Mouse (Mus musculus): ENCODE data around the gene Dmrtc2.
A peak's percentile ranks its signal among the peaks of the same experiment; 100 is the strongest.
"Not testable (repeated sequence)": the region's sequence is repeated elsewhere in the genome, so short reads cannot be mapped to it uniquely, and the experiment has no call there.

The Dmrtc2 gene

GRCm38 (mm10) chr7:24869532-24870165 is at the start of gene Dmrtc2, which contains the start of gene Lypd4:
Dmrtc2 (plus strand) TSS chr7:24870057.
Lypd4 (minus strand) TSS chr7:24869941.
- no peak for DNase-seq (ENCODE audit: low spot score in 2 of 2)

- DNase-seq (ENCODE audit: low spot score in 2 of 2) = no peak
Measured at GRCm38 (mm10) chr7:24824452-24824851, 45.4 kb upstream of the Dmrtc2 start.

- DNase-seq (ENCODE audit: low spot score in 2 of 2) = no peak
Measured at GRCm38 (mm10) chr7:24827181-24827580, 42.7 kb upstream of the Dmrtc2 start.

GRCm38 (mm10) chr7:24838732-24839409 is 31.0 kb upstream of the Dmrtc2 start:
- not testable (repeated sequence) for DNase-seq (ENCODE audit: low spot score in 2 of 2)

GRCm38 (mm10) chr7:24839410-24839808 is 30.4 kb upstream of the Dmrtc2 start:
- DNase-seq (ENCODE audit: low spot score in 2 of 2) = no peak

- no peak for DNase-seq (ENCODE audit: low spot score in 2 of 2)
Measured at GRCm38 (mm10) chr7:24840331-24840730, 29.5 kb upstream of the Dmrtc2 start.

GRCm38 (mm10) chr7:24841009-24841408 is 28.8 kb upstream of the Dmrtc2 start:
- DNase-seq (ENCODE audit: low spot score in 2 of 2) = no peak

GRCm38 (mm10) chr7:24844144-24844543 is 25.7 kb upstream of the Dmrtc2 start:
- no peak for DNase-seq (ENCODE audit: low spot score in 2 of 2)

- DNase-seq (ENCODE audit: low spot score in 2 of 2) = no peak
Measured at GRCm38 (mm10) chr7:24845181-24845580, 24.7 kb upstream of the Dmrtc2 start.

- peak; percentile 22 to 32 for DNase-seq (ENCODE audit: low spot score in 2 of 2)
Measured at GRCm38 (mm10) chr7:24845713-24846112, 24.1 kb upstream of the Dmrtc2 start.

GRCm38 (mm10) chr7:24846576-24846975 is 23.3 kb upstream of the Dmrtc2 start:
- not testable (repeated sequence) for DNase-seq (ENCODE audit: low spot score in 2 of 2)

GRCm38 (mm10) chr7:24850162-24850561 is 19.7 kb upstream of the Dmrtc2 start:
- DNase-seq (ENCODE audit: low spot score in 2 of 2) = peak; percentile 35 to 47

- no peak for DNase-seq (ENCODE audit: low spot score in 2 of 2)
Measured at GRCm38 (mm10) chr7:24850899-24851303, 19.0 kb upstream of the Dmrtc2 start.

- no peak for DNase-seq (ENCODE audit: low spot score in 2 of 2)
Measured at GRCm38 (mm10) chr7:24851596-24852325, 18.1 kb upstream of the Dmrtc2 start.

GRCm38 (mm10) chr7:24852557-24853232 is 17.2 kb upstream of the Dmrtc2 start:
- no peak for DNase-seq (ENCODE audit: low spot score in 2 of 2)

GRCm38 (mm10) chr7:24853233-24853563 is 16.7 kb upstream of the Dmrtc2 start:
- no peak for DNase-seq (ENCODE audit: low spot score in 2 of 2)

- no peak for DNase-seq (ENCODE audit: low spot score in 2 of 2)
Measured at GRCm38 (mm10) chr7:24853695-24854094, 16.2 kb upstream of the Dmrtc2 start.

- no peak for DNase-seq (ENCODE audit: low spot score in 2 of 2)
Measured at GRCm38 (mm10) chr7:24856460-24857120, 13.3 kb upstream of the Dmrtc2 start.

GRCm38 (mm10) chr7:24859234-24859633 is 10.6 kb upstream of the Dmrtc2 start:
- DNase-seq (ENCODE audit: low spot score in 2 of 2) = no peak

- DNase-seq (ENCODE audit: low spot score in 2 of 2) = no peak
Measured at GRCm38 (mm10) chr7:24861913-24862312, 7.9 kb upstream of the Dmrtc2 start, which contains the start of gene Gm9844. Gm9844 (plus strand) TSS chr7:24862213.

GRCm38 (mm10) chr7:24862853-24863252 is 7.0 kb upstream of the Dmrtc2 start:
- no peak for DNase-seq (ENCODE audit: low spot score in 2 of 2)

- no peak for DNase-seq (ENCODE audit: low spot score in 2 of 2)
Measured at GRCm38 (mm10) chr7:24864156-24864555, 5.7 kb upstream of the Dmrtc2 start.
